Mouse (Mus musculus) adipocyte (in vitro differentiated cells): ENCODE results near the gene Hexdc.

Experiments used
- DNase-seq: peaks from one replicate; pipeline ENCODE4 v3.0.0-alpha.2; 2016; ENCODE audit warnings: low spot score

Hexdc gene

DNA sequence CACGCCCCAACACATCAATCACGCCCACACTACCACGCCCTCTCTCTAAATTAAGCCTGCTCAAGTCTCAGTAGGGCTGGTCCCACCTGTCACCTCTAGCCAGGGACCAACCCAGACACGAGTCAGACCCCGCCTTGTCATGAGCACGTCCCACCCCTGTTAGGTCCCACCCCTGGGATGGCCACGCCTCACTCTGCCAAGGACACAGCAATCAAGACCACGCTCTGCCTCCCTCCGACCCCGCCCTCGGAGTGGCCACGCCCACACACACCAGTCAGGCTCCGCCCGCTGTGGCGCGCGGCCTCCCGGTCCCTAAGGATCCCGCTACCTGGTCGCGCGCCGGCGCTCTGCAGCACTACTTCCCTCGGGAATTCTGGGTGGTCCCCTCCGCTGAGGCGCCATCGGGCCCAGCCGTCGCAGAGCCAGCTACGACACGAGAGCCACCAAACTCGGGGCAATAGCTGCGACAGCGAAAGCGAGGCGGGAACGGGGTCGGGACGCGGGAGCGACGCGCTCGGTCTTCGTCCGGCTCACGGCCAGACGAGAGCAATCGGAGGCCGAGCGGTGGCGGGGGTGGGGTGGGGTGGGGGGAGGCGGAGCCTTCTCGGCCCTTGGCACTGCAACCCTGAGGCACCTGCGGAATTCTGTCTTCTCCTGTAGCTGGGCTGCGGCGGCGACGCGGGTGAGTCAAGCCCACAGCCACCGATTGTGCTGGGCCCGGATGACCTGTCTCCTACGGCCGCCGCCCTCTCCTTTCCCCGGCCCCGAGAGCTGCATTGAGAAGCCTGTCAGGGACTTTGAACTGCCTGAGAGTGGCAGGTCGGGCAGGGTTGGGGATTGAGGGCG, at the start of gene Hexdc, which contains the start of gene Ogfod3:
TSS of gene Hexdc (plus strand) at position 273 of the 846 bp plus-strand sequence.
TSS of gene Ogfod3 (minus strand) at position 551 of the 846 bp plus-strand sequence.
- DNase-seq = peak; percentile 93

DNA sequence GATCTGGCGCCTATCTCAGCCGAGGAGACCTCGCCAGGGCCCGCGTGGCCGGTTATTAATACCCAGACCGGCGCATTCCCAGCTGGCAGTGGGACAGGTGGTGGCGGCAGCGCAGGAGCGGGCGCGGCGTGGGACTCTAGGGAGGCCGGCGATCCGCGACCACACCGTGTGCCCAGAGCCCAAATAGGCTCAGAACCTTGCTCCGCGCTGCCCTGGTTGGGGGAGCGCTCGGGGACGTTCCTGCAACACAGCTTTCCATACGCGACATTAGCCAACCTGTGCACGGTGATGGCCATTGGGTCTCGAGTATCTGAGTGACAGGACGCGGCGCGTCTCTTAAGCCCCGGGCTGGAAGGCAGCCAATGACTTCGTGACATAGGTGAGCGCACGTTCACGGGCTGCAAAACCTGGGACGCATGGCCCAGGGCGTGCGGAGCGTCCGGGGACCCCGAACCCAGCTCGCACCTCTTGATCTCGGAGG, 47.8 kb upstream of the Hexdc start:
- DNase-seq = no peak

DNA sequence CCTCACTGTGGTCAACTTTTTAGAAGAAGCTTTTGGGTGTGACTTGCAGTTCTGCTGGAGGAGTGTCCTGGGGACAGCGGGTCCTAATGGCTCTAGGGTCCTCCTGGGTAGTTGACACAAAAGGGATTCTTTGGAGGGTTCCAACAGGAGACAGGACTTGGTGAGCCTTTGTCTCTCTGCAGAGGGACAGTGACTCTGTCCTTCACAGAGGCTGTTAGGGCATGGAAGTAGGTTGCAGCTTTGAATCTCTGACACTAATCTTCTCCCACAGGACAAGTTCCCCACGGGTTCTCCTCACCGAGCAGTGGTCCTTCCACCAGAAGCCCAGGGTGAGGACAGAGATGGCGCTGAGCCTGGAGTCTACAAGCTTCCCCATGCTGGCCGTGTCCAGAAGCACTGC, 44.3 kb upstream of the Hexdc start, which contains the start of gene Uts2r:
TSS of gene Uts2r (plus strand) at position 301 of the 400 bp plus-strand sequence.
- no peak for DNase-seq

DNA sequence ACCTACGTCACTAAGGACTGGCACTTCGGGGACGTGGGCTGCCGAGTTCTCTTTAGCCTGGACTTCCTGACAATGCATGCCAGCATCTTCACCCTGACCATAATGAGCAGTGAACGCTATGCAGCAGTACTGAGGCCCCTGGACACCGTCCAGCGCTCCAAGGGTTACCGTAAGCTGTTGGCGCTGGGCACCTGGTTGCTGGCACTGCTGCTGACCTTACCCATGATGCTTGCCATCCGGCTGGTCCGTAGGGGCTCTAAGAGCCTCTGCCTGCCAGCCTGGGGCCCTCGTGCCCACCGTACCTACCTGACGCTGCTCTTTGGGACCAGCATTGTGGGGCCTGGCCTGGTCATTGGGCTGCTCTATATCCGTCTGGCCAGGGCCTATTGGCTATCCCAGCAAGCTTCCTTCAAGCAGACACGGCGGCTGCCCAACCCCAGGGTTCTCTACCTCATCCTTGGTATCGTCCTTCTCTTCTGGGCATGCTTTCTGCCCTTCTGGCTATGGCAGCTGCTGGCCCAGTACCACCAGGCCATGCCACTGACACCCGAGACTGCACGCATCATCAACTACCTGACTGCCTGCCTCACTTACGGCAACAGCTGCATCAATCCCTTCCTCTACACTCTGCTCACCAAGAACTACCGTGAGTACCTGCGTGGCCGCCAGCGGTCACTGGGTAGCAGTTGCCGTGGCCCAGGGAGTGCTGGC, 43.4 kb upstream of the Hexdc start:
- no peak for DNase-seq

DNA sequence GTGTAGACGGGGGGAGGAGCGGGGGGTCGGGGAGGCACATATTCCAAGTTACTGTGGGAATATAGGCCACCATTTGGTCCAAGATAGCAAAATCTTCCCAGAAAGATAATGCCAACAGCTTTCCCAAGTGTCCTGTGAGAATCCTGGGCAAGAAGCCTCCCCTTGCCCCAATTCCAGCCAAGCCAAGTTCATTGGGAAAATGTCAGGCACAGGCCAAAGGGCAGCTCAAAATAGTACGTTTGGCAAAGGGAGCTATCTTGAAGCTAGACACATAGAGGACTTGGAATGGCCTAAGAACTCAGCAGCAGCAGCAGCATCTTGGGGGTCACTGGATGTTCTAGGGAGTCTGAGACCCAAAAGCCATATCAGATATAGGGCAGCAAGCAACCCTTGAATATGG, 40.5 kb upstream of the Hexdc start:
- peak; percentile 91 for DNase-seq

DNA sequence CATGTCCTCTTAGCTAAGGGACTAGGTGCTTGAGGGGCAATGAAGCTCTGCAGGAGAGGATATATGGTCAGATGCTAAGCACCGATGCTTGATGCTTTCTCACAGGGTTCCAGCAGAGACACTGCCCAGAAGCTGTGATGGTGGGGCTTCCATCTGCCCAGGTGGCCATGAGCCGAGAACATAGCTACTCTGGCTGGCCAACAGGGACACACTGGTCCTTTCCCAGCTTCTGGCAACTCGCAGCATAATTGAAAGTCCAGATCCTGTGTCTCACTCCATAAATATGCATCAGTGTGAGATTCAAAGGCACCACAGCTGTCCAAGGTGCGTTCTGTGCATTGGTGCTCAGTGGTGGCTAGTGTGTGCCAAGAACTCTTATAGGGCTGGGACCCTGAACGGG, 31.0 kb upstream of the Hexdc start:
- no peak for DNase-seq

DNA sequence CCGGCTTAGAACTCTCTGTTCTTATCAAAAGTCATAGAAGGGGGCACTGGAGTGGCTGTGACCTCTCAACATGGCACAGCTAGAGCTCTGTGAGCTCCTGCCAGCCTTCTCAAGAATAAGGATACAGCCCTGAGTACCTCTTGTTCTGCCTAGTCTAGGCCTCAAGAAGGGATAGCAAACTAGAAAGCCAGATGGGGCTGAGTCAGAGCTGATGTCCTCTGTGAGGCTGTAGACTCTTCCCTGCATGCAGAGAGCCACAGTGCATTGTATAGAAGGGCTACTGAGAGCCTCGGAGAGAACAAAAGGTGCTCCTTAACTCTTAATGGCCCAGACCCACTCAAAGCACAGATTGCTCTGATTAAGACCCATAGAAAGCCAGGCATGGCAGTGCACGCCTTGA, 30.0 kb upstream of the Hexdc start:
- DNase-seq = no peak

DNA sequence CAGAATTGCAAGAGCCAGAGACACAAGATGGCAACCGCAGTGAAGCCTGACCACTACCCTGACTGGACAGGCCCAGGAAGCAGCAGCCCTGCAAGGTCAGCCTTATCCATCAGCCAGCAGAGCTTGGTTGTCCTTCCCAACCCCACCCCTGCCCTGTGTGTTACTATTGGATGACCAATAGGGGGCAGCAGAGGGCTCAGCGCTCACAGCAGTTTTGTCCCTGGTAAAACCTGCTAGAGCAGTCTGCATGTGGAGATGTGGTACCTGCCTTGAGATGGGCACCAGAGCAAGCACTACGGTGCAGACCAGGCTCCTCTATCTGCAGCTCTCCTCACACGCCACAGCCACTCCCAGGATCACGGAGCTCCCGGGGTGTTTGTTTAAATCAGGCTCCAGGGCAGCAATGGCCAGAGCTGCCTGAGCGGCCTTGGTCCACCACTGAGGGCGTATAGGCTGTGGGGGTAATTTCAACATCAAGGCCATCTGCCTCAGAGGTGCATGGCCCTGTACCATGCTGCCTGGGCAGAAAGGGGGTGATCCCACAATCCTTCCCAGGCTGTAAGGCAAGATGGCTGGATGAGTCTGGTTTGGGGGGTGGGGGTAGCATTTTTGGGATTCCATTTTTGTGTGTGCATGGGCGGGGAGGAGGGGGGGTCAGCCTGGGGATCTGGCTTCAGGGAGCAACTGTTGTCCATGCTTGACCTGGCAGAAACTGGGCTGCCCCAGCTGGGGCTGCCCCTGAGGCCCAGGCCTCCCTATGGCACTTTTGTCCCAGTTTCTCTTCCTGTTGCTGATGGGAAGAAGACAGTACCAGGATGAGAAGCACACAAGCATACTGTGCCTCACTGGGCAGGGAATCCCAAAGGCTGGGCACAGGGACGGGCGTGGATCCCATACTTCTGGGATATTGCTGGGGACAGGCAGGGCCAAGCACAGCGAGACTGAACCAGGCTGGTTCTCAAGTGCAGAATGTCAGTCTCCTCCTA, 27.7 kb upstream of the Hexdc start:
- DNase-seq = peak; percentile 73

DNA sequence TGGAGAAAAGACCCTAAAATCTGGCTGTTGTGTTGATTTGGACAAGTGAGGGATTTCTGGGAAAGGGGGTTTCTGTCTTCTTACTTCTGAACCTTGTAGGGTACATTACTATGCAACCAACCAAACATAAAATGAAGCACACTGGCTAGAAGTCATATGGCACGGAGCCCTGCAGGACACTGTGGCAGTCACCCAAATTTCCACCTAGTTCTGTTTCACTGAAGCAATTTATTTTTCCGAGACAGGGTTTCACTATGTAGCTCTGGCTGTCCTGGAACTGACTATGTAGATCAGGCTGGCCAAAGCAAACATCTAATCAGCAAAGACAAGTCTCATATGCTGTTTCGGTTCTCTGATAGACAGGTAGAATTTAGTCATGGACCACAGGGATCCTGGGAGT, 14.6 kb upstream of the Hexdc start:
- peak; percentile 43 for DNase-seq

DNA sequence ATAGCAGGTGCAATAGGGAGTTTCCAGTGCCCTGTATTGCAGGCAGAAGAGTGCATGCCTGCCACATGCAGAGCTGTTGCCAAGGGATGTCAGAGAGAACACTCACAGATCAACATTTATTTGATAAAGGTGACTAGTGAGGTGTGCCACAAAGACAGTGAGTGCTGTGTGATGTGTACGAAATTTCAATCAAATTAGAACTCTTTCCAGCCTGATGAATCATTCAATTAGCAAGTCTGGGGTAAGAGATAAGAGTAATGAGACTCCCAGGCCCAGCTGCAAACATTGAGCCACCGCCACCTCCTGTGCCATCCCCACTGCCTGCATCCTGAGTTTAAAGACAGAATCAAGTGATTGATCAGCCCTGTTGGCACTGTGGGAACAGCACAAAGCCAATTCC, 11.5 kb upstream of the Hexdc start:
- no peak for DNase-seq

DNA sequence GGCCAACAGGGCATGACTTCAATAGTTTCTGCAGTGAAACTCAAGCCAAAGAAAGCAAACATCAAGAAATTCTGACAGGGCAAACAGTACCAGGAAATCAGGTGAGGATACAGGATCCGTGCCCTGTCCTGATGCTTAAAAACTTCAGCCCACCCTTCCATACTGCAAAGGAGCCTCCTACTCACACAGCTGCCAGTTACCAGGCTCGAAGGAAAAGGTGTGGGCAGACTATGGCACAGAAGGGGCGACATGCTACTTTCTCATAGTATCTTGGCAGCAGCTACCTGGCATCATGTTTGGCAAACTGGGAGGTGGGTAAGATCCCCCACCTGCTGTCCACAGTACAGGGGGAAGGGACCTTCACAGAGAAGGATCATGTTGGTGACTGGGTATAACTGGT, 10.8 kb upstream of the Hexdc start:
- DNase-seq = no peak

DNA sequence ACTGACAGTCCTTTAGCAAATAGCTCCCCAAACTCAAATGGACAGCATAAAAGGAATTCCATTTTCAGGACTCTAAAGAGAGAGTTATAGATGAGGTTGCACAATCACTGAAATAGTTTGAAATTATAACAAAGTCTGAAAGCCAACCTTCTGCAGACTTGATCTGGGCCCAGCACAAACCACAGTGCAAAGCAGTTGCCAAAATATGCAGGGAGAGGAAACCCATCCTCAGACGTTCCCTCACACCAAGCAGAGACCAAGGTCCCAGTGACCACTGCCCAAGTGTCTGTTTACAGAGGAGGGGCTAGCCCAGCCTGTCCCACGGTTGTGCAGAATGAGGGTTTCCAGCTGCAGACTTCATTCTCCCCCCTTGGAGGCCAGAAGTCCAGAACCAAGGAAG, 5.6 kb upstream of the Hexdc start:
- peak; percentile 50 for DNase-seq

DNA sequence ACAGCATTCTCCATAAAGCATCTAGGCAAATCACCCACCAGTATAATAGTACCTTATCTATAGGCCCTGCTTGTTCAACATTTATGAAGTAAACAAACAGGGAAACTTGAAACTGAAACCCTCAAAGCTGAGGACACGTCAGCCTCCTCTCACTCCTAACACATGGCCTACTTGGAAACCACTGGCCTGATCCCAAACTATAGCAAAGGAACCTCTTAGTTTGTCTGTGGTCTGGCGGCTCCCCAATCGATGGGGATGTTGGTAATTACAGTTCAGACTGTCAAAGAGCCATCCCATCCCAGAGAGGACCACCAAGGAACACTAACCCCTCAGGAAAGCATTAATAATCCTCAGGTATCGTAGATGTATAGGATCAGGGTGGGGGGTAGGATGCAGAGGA, 4.4 kb upstream of the Hexdc start:
- peak; percentile 74 for DNase-seq

DNA sequence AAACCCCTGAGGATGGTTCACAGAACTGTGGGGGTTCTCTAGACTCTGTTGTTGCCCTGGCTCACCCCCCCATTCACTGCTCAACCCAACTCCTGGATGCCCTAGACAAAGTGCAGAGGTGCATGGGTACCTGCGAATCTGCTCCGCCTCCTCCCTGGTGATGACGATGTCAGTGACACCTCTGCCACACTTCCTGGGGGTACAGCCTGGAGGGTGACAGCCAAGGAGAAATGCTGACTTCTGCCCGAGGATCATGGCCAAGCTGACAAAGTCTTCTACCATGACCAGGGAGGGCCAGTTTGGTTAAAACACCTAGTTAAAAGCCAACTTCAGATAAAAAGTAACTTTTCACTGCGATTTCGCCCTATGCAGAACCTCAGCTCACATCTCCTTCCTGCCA, 3.5 kb upstream of the Hexdc start:
- DNase-seq = no peak

DNA sequence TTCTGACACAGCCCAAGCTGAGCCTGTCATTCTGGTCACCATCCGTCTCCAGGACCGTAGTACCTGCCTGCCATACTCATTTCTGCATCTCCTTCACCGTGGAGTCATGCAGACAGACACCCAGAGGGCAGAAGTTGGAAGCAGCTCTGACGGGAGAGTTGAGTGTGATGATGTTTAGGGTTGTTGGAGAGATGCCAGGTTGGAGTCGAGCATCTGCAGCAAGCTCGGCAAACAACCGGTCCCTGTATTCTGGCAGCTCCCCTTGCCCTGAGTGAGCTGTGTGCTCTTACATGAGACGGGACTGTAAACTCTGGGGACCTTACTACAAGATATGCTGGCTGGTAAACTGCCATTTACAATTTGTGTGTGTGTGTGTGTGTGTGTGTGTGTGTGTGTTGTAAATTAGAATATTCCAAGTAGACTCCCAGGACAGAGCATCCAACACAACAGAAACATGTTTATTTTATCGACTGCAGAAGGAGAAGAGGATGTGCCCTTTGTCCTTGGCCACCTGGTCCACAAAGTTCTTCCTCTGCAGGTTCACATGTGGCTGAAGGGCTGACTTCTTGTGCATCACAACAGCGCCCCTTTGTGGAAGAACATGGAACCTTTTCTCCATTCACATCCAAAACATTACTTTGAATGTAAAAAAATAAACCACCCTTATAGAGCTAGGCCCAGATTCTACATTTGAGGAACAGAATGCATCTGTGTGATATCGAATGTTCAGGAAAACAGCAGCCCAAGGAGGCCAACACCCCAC, 2.6 kb upstream of the Hexdc start:
- peak; percentile 82 for DNase-seq

DNA sequence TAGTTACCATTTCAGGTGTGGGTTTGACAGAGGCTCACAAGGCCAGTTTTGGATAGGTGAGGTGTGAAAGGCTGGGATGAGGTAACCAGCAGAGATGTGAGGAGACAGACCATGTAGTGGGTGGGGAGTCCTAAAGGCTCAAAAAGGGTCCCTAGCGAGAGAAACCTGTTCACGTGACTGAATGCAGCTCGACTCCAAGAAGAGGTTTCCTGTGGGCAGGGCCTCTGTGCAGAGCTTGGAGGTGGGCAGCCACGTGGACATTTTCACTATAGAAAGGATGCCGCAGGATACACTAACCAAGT, 423 bp upstream of the Hexdc start:
- DNase-seq = no peak

DNA sequence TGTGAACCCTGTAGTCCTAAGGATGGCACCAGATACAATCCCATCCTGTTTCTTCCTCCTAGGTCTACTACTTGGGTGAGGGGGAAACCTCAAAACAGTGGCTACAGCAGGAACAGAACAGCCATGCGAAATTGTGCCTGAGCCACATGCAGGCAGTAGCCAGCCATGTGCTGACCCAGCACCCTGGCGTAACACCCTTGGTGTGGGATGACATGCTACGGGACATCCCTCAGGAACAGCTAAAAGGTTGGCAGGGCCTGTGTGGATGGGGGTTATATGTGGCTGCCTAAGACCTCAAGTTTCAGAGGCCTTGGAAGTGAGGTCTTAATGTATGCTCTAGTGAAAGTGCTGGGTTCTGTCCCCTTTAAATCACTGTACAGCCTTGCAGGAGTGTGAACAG, 12.6 kb downstream of the Hexdc start:
- no peak for DNase-seq

DNA sequence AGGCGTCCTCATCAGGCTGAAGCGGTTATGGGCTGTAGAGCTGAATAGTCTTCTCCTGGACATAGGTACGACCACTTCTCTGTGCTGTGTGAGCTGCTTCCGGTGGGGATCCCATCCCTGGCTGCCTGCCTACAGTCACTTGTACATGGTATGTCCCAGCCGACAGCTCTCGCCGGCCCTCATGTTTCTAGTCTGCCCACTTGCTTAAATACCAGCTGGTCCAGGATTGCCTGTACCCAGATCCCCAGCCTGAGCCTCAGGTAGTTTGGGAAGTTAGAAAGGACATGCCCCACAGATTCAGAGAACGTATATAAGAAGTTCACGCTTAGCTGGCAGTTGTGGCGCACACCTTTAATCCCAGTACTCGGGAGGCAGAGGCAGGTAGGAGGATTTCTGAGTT, 15.5 kb downstream of the Hexdc start:
- no peak for DNase-seq

DNA sequence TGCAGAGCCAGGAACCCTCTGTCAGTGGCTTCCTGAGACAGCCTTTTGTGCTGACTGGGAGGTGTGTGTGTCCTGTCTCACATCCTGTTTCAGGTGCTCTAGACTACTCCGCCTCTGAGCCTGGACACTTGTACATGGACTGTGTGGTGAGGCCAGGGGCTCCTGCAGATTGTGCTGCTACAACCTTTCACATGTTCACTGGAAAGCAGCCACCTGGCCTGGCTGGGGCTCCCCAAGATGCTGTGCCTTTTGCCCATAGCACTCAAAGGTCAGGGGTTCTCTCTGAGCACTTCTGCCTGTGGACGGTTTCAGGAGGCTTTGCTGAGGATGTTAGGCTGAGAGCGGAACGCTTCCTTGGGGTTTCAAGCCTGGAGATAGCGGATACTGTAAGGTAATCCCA, 16.5 kb downstream of the Hexdc start:
- DNase-seq = no peak

DNA sequence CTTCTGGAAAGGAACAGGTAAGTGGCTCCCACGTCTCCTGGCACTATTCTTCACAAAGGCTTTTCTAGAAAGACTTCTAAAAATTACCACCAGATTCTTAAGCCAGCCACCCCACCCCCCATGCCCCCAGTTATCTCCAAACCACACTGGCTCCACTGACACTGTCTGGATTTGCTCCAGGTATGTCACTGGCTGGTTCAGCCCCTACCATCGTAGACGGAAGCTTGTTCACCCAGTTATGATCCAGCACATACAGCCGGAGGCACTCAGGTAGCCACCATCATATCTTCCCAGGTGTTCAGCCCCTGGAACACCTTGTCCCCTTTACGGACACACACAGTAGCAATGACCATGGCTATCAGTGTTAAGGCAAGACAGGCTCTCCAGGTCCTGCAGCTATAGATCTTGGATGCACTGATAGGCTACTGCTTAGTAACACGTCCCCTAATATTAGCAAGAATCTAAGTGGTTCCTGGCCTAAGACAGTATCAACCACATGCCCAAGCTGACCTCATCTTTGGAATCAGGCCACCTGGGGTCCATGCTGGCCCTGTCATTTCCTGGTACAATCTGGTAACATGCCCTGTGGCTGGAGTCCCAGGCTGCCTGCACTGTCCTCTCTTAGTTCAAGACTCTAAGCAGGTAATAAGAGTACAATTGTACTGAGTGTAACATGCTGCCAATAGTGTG, 17.2 kb downstream of the Hexdc start:
- DNase-seq = no peak
